Mouse (Mus musculus): Measurements from ENCODE around the gene Tjp1.

Tjp1 gene

DNA sequence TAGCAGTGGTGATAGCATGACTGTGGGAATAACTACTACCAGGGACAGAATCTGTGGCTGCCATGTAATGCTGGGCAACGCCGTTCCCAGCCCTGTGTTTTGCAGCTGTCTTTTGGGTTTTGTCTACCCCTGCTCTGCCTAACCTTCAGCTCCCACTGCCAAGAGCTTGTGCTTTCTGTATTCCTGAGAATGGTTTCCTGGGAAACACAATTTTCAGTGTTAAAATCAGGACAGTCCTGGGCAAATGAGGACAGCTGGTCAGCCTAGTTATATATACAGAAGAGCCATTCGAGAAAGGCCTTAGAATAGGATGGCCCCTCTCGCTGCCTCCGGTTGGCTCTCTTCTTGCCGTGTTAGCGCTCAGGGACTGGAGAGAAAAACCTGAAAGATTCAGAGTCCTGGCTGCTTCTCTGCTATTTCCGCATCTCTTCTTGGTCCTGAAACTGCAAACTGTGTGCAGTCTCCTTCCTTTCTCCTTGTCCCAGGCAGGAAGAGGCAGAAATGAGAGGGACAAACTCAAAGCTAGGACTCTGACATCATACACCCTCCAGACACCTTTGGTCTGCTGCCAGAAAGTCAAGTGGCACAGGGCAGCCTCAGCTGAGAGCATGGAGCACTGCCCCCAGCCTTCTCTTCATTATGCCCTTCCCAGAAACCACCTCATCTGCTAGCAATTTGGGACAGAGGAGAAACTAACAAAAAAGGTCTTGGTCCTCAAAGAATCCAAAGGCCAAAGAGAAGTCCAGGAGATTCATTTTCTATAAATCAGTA, 139.2 kb downstream of the Tjp1 start:
- no peak for DNase-seq (ENCODE audit: low spot score in 2 of 2)

DNA sequence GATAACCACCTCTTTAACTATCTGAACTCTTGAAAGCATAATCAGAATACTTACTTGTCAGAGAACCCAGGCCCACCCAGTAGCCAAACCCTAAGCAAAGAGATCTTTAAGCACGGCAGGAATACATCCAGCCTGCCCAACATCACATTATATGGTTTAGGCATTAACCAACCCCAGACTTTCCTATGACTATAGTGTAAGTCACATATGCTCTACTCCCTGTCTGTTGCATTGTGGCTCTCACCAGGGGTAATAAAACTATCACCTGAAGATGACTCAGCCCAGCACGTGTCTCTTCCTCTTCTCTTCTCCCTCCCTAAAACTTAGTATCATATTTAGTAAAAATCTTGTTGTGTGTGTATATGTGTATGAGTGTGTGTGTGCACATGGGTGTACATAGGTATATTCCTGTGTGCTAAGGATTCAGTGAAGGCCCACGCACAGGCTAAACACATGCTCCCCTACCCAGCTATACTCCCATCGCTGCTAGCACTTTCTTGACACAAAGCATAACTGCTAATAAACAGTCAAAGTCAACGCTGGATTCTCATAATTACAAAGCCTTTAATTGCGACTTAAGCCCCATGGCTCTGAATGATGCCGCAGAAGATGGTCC, 139.9 kb downstream of the Tjp1 start:
- no peak for DNase-seq (ENCODE audit: low spot score in 2 of 2)

GRCm38 (mm10) chr7:65384775-65385174, 142.8 kb downstream of the Tjp1 start:
- DNase-seq (ENCODE audit: low spot score in 2 of 2), result no peak

DNA sequence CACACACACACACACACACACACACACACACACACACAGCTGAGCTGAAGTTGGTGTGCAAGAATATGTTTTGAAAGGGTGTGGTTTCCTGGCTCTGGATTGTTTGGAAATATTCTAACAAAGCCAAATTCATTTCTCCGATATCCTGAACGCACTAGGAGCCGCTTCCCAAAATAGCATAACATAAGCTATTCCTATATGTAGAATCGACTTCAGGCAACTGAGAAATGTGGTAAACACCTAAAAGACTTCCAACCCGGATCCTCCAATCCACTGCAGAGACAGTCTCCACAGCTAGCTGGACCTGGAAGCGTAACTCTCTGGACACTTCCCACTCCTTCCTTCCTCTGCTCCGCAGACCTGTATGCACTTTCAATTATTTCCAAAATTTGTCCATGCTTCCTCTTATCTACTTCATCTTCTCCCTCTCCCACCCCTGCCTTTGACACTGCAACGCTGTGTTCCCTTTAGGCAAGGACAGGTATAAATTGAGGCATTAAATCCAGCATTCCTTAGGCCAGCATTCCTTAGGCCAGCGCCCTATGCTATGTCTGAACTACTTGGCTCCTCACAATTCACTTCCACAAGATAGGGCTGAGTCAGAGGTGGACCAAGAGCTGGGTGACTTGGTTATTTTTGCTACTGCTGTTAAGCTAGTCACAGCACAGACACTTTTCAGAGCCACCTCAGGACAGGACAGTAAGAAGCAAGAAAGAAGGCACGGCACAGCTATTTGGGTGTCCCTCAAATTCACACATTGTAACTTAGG, 144.9 kb downstream of the Tjp1 start:
- DNase-seq (ENCODE audit: low spot score in 2 of 2), result no peak

DNA sequence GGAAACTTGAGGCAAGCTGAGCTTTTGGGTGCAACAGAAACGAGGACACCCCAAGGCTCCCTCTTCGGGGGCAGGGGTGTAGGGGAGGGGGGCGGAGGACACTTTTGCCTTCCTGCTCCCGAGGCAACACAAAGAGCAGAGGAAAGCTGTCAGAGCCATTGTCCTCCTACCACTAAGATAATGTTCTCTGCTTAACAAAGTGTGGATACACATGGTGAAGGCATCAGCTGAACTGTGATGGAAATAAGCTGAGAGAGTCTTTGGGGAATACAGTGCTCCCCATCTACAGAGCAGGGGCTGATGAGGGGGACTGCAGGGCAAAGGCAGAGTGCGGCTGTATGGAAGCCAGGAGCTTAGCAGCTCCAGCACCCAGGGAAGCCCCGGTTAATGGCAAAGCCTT, 145.7 kb downstream of the Tjp1 start:
- no peak for DNase-seq (ENCODE audit: low spot score in 2 of 2)

GRCm38 (mm10) chr7:65380716-65381115, 146.9 kb downstream of the Tjp1 start:
- DNase-seq (ENCODE audit: low spot score in 2 of 2), result no peak

- no peak for DNase-seq (ENCODE audit: low spot score in 2 of 2)
These were observed 148.6 kb downstream of the Tjp1 start for GRCm38 (mm10) chr7:65378818-65379565.

GRCm38 (mm10) chr7:65377521-65377920, 150.1 kb downstream of the Tjp1 start:
- DNase-seq (ENCODE audit: low spot score in 2 of 2), result no peak

DNA sequence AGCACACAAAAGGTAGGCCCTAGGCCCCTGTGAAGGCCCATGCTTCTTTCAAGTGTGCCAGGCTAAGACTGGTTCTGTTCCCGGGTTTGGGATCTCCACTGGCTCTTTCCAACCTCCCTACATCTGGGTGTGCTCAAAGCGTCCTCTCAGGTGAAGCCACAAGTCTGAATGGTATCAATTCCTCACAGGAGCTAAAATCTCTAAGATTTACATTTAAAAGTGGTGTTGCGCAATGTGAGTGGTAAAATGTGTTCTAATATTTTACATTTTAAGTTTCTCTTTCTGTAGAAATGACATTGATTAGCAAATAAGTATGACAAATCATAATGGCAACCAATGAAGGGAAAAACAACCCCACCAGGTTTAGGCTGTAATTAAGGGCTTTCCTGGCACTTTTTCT, 152.0 kb downstream of the Tjp1 start:
- DNase-seq (ENCODE audit: low spot score in 2 of 2), result no peak

DNA sequence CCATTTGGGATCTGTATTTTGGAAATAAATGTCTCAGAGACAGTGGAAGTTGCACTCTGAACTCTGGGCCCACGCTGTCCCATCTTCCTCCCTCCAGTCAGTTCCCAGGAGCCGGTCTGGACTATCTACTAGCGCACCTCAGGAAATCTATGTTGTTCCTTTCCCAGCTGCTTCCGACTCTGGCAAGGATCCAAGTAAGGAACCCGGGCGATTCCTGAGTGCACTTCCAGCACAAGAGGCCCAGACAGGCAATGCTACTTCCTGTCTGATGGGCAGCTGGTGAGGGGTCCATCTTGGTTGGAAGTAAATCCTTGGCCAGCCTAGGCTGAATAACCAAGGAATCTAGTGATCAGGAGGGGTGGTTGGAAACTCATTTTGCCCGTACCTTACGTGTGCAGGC, 152.4 kb downstream of the Tjp1 start:
- no peak for DNase-seq (ENCODE audit: low spot score in 2 of 2)

- peak; percentile 36 to 48 for DNase-seq (ENCODE audit: low spot score in 2 of 2)
These were observed 154.2 kb downstream of the Tjp1 start for GRCm38 (mm10) chr7:65373336-65373735.

DNA sequence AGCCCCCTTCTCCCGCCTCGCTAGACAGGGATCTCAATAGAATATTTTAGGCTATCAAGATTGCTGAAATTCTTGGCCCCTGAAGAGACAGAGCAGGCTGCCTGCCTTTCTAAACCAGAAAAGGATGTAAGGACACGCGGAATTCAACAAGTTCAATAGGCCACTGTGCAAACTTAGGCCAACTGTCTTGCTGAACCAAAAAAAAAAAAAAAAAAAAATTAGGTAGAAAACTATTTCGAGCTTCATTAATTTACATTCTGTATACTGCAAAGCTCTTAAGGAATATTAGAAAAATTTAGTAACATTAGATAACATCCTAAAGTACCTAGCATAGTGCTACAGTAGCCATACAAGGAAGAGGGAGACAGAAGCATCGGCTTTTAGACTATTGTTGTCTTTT, 155.8 kb downstream of the Tjp1 start:
- no peak for DNase-seq (ENCODE audit: low spot score in 2 of 2)

- peak; percentile 3 to 5 for DNase-seq (ENCODE audit: low spot score in 2 of 2)
These were observed 156.6 kb downstream of the Tjp1 start for GRCm38 (mm10) chr7:65370787-65371616.

- no peak for DNase-seq (ENCODE audit: low spot score in 2 of 2)
These were observed 157.2 kb downstream of the Tjp1 start for GRCm38 (mm10) chr7:65370381-65370786.

DNA sequence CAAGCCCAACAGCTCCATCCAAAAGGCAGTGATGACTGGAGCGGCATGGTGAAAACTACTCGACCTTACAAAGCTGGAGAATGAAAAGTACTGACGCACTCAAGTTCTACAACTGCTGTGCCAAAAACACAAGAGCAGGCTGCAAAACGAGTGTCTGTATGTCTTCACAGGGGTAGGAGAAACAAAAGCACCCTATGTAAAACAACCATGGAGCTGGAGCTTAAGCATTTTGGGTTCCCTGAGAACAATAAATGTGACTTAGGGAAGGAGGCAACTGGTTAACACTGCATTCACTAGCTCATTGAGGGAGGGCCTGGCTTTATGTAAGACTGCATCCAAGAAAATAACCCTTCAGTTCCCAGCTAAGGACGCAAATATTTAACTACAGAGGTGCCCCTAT, 158.5 kb downstream of the Tjp1 start:
- DNase-seq (ENCODE audit: low spot score in 2 of 2), result no peak

GRCm38 (mm10) chr7:65367386-65368245, 160.0 kb downstream of the Tjp1 start:
- no peak for DNase-seq (ENCODE audit: low spot score in 2 of 2)

DNA sequence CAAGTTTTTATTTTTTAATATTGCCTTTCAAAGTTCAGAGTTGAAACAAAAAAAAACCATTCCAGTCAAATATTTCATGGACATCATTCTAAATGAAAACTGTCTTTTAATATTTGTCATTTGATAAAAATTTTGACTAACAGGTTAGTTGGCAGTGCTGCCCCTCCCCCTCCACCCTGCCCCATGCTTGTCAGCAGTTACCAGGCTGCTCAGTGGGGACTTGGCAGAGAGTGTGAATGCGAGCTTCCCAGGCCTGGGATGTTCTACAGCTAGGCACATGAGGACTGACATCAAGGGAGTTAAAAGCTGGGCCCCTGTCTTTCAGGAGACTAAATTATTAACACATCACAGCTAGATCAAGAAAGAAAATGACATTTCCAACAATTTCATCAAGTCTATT, 161.4 kb downstream of the Tjp1 start:
- no peak for DNase-seq (ENCODE audit: low spot score in 2 of 2)

GRCm38 (mm10) chr7:65365560-65365959, 162.0 kb downstream of the Tjp1 start:
- no peak for DNase-seq (ENCODE audit: low spot score in 2 of 2)

DNA sequence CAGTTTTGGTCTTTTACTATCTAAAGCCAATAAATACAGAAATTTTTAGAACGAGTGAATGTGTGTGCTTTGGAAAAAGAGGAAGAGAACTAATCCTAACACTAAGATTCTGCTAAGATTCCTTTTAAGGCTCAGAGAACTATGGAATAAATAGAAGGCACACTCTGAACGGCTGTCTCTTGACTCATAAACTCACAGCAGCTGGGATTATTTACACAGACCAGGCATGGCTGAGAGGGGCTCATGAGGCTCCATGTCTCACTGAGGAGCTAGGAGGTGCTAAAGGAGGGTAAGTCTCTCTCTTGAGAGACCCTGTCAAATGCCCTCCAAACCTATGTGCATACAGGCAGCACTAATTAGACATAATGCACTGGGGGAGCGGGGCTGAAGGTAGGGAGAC, 167.3 kb downstream of the Tjp1 start:
- DNase-seq (ENCODE audit: low spot score in 2 of 2), result no peak

GRCm38 (mm10) chr7:65359774-65360173, 167.8 kb downstream of the Tjp1 start:
- DNase-seq (ENCODE audit: low spot score in 2 of 2), result no peak

Data from thymus, postnatal 10 days (tissue).